In the genomic region with DNA sequence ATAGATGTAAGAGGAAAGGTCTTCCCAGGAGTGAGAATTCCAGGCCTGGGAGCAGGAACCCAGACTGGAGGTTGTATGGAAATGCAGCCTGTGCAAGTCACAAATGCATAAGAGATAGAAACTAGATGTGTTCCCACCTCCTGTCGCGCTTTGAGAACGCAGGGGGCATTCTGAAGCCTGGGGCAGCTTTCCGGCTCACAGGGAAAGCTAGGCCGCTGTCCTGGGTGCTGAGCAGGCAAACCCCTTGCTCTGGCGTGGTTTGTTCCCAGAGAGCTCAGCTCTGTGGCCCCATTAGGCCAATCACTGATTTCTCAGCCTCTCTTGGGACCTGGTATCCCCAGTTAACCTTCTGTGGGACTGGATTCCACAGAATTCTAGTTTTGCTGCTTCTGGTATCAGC, we compare ENCODE assay signal across 12 mouse cellular contexts. TPM values are rescaled to one million over a fixed set of nuclear protein-coding genes. Genes with fewer than 3 reads are reported as not detected.
DNase-seq lines count a peak whose midpoint lies in the region; ATAC-seq and TF ChIP-seq lines count a peak whose summit lies in the region.
"Had no signal": no experiment of that assay in that cellular context is flagged by ENCODE, and none has a peak within 500 bp of the region (broad histone marks: within the 10 kb centered on the region; RNA-seq: fewer than 3 reads in every experiment).

No protein-coding gene starts in this region.

- no peaks in the 10 kb centered on the region for H3K9me3 ChIP-seq in forebrain, postnatal 0 days (ENCODE audit: low read length)
- H3K9me3 ChIP-seq in neural tube, embryonic 11.5 days (ENCODE audit: control insufficient read depth, low read length): no peaks in the 10 kb centered on the region

- no peak for ATAC-seq in forebrain, postnatal 0 days
- ATAC-seq in neural tube, embryonic 11.5 days (ENCODE audit: insufficient read depth, low FRiP score, low TSS enrichment): no peak
- no peak; the same call in 1 of the 2 replicates for ATAC-seq in megakaryocyte progenitor cell, adult 5-6 weeks (replicated peaks; ENCODE audit: poor library complexity)
- ATAC-seq: intestine, embryonic 16.5 days had no signal

- H3K36me3 ChIP-seq in forebrain, postnatal 0 days (ENCODE audit: insufficient read depth): no peaks in the 10 kb centered on the region
- no peaks in the 10 kb centered on the region for H3K36me3 ChIP-seq in neural tube, embryonic 11.5 days (ENCODE audit: control insufficient read depth, insufficient read depth, low read length)

- no peaks in the 10 kb centered on the region for H3K4me1 ChIP-seq in forebrain, postnatal 0 days (ENCODE audit: insufficient read depth)
- H3K4me1 ChIP-seq in neural tube, embryonic 11.5 days (ENCODE audit: control insufficient read depth, insufficient read depth, low read length): peaks cover 50% of the 10 kb centered on the region

- no peak overlapping the region for H3K9ac ChIP-seq in forebrain, postnatal 0 days
- peak overlapping the region; percentile 23 for H3K9ac ChIP-seq in neural tube, embryonic 11.5 days (ENCODE audit: low read length)

- no peak overlapping the region for H3K4me2 ChIP-seq in forebrain, postnatal 0 days (ENCODE audit: low read depth)
- no peak overlapping the region for H3K4me2 ChIP-seq in neural tube, embryonic 11.5 days (ENCODE audit: low read depth)

- H3K27me3 ChIP-seq in forebrain, postnatal 0 days (ENCODE audit: insufficient read depth, low read length): no peaks in the 10 kb centered on the region
- H3K27me3 ChIP-seq in neural tube, embryonic 11.5 days (ENCODE audit: control insufficient read depth, insufficient read depth, low read length): no peaks in the 10 kb centered on the region

- H3K27ac ChIP-seq in forebrain, postnatal 0 days (ENCODE audit: low read depth, low read length): 0 out of 2 replicates have a peak overlapping the region, but pooled peaks have one; percentile 24
- H3K27ac ChIP-seq in neural tube, embryonic 11.5 days (ENCODE audit: low read depth, low read length): peak overlapping the region; percentile 95
- H3K27ac ChIP-seq: left cerebral cortex, adult 2 months had no signal

- 27% methylated on average over 6 of the region's 6 CpGs for WGBS in forebrain, postnatal 0 days
- 3% methylated on average over 6 of the region's 6 CpGs for WGBS in neural tube, embryonic 11.5 days

- TF ChIP-seq CTCF in forebrain, postnatal 0 days (IDR thresholded peaks at IDR 0.05; ENCODE audit: low read depth): no peak

- no peak overlapping the region for H3K4me3 ChIP-seq in forebrain, postnatal 0 days (ENCODE audit: low read depth, low read length)
- no peak overlapping the region for H3K4me3 ChIP-seq in neural tube, embryonic 11.5 days (ENCODE audit: low read depth, low read length)
- H3K4me3 ChIP-seq: left cerebral cortex, adult 2 months had no signal

- DNase-seq in kidney, postnatal 14 days: peak; percentile 49
- DNase-seq in kidney, adult 8-10 months: no peak
- peak; percentile 65 for DNase-seq in embryo, embryonic 10.5 days (ENCODE audit: low spot score)
- DNase-seq in forebrain, postnatal 0 days: no peak
- DNase-seq in neural tube, embryonic 11.5 days (ENCODE audit: low spot score): peak; percentile 51
- DNase-seq in spleen, adult 18-20 months: no peak
- no peak for DNase-seq in right cerebral cortex, postnatal 14 days
- DNase-seq: cerebellum, postnatal 36 days; gastrocnemius, postnatal 14 days had no signal

RNA-seq across cellular contexts. Expression of a gene that starts 11.9 kb away (rescaled TPM):
- total RNA-seq in forebrain, postnatal 0 days (2014; rRNA removed): 3.8 and 6.7 TPM in 2 replicates
- 2.5 and 2.8 TPM in 2 replicates for polyA plus RNA-seq in forebrain, postnatal 0 days (2015; fragmentation: Nextera tagmentation; extraction: Ambion mirVana)
- polyA plus RNA-seq in neural tube, embryonic 11.5 days (2014; fragmentation: Nextera tagmentation; extraction: Ambion mirVana): 33.5 and 42.7 TPM in 2 replicates
- 0.42 and 0.52 TPM in 2 replicates for total RNA-seq in megakaryocyte progenitor cell, adult 5-6 weeks (2015)
- 0.50 and 1.0 TPM in 2 replicates for total RNA-seq in megakaryocyte progenitor cell, adult 5-6 weeks (2017)

Comparison
In these comparisons a context has a peak if more than half of its experiments do, and no peak if none do; other contexts are left out.
1. DNase-seq: peak in kidney, postnatal 14 days (single experiment), embryo, embryonic 10.5 days (single experiment) and neural tube, embryonic 11.5 days (single experiment); none in kidney, adult 8-10 months (0 of 2), forebrain, postnatal 0 days (single experiment), spleen, adult 18-20 months (0 of 2) and right cerebral cortex, postnatal 14 days (single experiment).